Mouse (Mus musculus) gastrocnemius, postnatal 36 days (tissue): ENCODE results near the gene Sema5b. TPM values are rescaled to one million over a fixed set of nuclear protein-coding genes. Genes with fewer than 3 reads are reported as not detected.

ENCODE experiments used
- DNase-seq, 2 experiments: peaks; one replicate each; pipeline ENCODE4 v3.0.0; 2022
- intact Hi-C: fragments of 180-260 bp; cut with DNase I; formaldehyde crosslinking; loops from one replicate; pipeline ENCODE4 v1.15.1; 2025
- total RNA-seq, 2 experiments: library from RNA; stranded (reverse); gene quantifications; 2 replicates each; pipeline ENCODE4 v1.2.3; 2021

Sema5b gene
- total RNA-seq, 2 experiments from 2014 or later: 0.44 to 0.56 TPM

GRCm38 (mm10) chr16:35588731-35589151 lies 47.8 kb downstream of the Sema5b start:
- DNase-seq: no peak
- intact Hi-C loops: no loop called here

DNA sequence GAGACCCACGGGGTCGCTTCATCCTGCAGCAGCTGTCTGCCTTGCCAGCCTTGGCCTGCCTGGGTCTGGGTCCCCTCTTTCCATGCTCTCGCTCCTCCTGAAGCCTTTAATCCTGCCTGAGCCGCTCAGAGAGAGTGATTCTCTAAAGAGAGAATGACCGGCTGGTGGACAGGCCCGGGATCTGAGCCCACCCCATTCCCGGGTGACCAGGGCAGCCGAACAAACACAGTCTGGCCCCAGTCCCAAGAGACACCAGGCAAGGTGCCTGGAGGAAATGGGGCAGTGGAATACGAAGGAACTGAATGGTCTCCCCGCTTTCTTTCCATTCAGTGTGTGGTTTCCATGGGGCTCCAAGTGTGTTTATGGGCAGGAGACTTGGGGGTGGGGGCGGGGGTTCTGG lies 50.8 kb downstream of the Sema5b start:
- no peak for DNase-seq
- intact Hi-C loops: no loop called here

DNA sequence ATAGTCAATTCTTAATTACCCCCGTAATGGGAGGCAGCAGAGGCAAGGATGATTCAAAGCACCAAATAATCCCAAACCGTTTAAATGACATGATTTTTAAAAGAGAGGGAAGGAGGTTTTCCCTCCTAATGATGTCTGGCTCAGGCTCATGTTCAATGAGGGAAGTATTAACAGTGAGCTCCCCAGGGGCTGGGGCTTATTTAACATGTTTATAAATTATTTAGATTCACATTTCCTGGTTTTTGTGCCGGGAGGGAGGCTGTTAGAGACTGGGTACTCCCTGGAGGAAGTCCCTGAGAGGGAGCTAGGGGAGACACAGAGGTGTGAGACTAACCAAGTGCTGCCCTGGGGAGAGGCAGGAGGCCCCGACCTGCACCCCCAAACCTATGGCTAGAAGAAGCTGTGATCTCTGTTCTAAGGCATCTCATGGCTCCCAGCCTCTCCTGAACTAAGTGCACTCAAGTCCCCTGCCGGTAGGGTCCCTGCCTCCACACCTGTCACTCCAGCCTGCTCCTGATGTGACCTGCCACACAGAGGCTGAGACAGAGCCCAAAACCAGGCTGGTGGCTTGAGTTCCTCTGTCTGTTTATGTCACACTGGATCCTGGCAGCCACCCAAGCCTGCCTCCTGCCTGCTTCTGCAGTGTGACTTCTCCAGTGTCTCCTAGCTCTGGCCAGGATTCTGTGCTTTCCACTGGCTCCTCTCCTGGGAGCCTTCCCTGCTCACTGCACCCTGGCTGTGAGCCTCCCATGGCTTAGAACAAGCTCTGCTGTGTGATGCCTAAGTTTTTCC lies 51.5 kb downstream of the Sema5b start:
- intact Hi-C loops: no loop called here
- DNase-seq: peak in 1 of 2 experiments; percentile 38

DNA sequence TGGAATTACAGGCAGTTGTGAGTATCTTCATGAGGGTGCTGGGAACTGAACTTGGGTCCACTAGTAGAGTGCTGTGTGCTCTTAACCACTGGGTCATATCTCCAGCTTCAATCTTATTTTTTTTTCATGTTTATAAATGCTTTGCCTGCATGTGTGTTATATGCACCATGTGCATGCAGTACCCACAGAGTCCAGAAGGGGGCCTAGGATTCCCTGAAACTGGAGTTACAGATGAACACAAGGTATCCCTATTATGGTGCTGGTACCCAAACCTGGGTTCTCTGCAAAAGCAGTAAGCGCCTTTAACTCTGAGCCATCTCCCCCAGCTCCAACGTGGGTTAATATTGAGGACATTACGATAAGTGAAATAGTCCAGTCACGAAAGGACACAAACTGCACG lies 52.5 kb downstream of the Sema5b start:
- intact Hi-C loops: no loop called here
- no peak for DNase-seq

- intact Hi-C loops: no loop called here
These were observed 55.3 kb downstream of the Sema5b start for GRCm38 (mm10) chr16:35596241-35596640.

DNA sequence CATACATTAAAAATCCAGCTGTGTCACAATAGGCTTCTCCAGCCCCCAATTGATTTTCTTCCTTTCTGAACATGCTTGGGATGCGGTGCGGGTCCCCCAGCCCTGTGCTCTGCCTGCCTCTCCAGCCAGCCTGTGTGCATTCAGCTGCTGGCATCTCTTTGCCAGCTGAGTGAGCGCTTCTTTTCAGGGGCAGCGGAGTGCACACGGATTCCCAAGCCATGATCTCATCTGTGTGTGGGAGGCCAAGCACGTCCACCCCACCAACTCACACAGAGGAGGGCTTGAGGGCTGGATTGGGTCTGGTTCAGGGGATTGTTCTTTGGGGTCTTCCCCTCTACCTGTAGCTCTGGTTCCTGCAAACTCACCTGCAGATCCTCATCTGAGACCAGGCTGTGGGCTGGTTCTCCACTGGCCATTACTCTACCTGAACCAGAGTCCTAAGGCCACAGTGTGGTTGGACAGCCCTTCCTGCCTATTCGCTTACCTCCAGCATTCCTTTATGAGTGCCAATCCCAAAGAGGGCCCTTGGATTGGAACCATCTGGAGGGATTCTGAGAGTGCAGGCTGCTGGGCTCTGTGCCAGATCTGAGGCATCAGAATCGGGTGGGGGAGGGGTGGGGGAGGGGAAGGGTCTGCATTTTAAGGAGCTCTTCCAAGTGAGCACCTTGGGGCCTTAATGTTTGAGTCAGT lies 55.9 kb downstream of the Sema5b start:
- DNase-seq: no peak
- intact Hi-C loops: no loop called here

More at GRCm38 (mm10) chr16:35596241-35596640, 55.3 kb downstream of the Sema5b start:
- no peak for DNase-seq

DNA sequence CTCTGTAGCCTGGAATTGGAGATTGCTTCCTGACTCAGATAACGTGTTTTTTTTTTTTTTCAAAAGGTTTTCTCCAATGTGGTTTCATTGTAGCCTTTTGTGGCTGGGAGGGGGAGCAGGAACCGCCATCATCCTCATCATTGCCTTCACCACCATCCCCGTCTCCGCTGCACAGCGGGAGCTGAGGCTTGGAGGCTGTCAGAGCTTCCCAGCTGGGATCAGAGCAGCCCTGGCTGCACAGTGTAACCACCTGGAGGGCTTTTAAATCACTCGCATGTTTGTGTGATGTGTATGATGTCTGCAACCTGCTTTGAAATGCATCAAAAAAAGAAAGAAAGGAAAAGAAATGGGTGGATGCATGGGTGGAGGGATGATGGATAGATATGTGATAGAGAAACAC lies 57.0 kb downstream of the Sema5b start:
- DNase-seq: no peak
- intact Hi-C loops: no loop called here

GRCm38 (mm10) chr16:35598802-35599201 lies 57.9 kb downstream of the Sema5b start:
- no peak for DNase-seq
- intact Hi-C loops: no loop called here

- intact Hi-C loops: no loop called here
- no peak for DNase-seq
These were observed 59.3 kb downstream of the Sema5b start for GRCm38 (mm10) chr16:35600282-35600681.

DNA sequence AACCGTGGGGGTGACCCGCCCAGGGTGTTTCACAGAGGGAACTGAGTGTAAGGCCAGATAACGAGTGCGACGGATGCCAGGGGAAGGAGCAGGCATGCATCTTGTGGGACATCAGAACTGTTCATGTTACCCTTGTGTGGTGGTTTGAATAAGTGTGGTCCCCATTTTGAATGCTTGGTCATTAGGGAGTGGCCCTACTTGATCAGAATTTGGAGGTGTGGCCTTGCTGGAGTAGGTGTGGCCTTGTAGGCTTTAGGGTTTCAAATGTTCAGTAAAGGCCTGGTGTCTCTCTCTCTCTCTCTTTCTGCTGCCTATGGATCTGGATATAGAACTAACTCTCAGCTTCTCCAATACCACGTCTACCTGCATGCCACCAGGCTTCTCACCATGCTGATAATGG lies 60.5 kb downstream of the Sema5b start:
- intact Hi-C loops: no loop called here

GRCm38 (mm10) chr16:35602529-35602928 lies 61.6 kb downstream of the Sema5b start:
- intact Hi-C loops: no loop called here
- no peak for DNase-seq

More for the DNA sequence above, 60.5 kb downstream of the Sema5b start:
- DNase-seq: no peak

DNA sequence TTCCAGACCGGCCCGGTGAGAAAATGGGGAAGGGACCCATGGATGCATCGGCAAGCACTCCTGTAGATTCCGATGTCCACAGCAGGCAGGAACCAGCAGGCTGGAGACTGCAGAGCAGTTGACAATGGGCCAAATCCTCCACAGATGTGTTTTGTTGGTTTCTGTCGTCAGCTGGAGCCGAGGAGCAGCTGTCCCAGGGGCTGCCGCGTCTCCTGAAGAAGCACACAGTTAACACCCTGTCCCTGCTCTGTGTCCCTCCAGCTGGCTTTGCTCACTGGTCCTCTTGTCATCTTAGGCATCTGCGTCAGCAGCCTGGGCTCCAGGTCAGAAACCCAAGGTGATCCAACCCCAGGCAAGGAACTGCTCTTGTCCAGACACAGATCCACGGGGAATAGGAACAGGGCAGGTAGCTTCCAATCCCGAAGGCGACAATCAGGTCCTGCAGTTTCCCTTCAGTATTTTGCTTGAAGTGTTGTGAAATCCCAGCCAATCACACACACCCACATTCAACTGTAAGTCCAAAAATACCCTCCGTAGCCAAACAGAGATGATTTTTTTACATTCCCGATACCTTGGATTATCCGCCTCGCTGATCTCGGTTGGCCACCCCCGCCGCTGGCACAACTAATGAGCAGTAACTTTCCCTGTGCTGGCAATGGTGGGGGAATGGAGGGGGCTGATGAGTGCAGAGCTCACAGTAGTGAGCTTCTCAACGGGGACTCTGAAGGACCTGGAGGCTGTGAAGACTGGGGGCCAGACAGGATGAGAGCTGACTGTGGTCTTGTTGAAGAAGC lies 63.0 kb downstream of the Sema5b start:
- DNase-seq: peak in 1 of 2 experiments; percentile 11
- intact Hi-C loops: no loop called here

DNA sequence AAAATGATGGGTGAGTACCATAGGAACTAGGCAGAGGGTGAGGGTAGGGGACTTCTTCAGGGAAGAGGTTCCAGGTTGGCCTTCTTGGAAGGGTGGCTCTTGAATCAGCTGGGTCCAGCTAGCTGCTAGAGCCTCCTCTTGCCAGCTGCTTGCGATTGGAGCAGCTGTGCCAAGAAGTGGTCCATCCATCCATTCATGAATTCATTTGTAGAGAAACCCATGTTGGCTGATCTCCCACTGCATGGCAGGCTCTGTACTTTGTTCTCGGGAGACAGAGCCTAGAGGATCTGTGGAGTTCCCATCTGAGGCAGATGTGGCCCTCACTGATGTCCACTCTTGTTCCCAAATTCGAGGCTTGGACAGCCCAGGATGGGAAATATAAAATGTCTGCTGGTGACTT lies 66.3 kb downstream of the Sema5b start:
- intact Hi-C loops: no loop called here
- no peak for DNase-seq

GRCm38 (mm10) chr16:35608244-35608643 lies 67.3 kb downstream of the Sema5b start:
- intact Hi-C loops: no loop called here
- DNase-seq: no peak

GRCm38 (mm10) chr16:35609561-35609960 lies 68.6 kb downstream of the Sema5b start:
- DNase-seq: no peak
- intact Hi-C loops: no loop called here

- intact Hi-C loops: no loop called here
These were observed 73.2 kb downstream of the Sema5b start for GRCm38 (mm10) chr16:35613851-35614804.

DNA sequence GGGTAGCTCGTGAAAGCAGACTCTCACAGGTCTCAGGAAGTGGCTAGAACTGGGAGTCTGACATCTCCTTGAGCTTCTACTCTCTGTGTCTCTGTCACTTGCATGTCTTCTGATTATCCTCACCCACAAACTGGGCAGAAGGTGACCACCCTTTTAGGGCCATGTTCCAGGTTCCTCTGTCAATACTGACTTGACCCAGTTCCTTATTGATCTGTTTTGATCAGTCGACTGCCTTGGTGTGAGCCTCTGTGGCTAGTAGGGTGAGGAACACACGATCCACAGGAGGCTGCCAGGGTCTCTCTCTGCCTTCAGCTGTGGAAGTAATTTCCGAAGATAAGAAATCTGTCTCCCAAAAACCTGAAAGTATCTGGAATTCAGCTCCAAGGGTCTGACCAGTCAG lies 76.8 kb downstream of the Sema5b start:
- intact Hi-C loops: no loop called here
- no peak for DNase-seq

More at GRCm38 (mm10) chr16:35613851-35614804, 73.2 kb downstream of the Sema5b start:
- DNase-seq: no peak

DNA sequence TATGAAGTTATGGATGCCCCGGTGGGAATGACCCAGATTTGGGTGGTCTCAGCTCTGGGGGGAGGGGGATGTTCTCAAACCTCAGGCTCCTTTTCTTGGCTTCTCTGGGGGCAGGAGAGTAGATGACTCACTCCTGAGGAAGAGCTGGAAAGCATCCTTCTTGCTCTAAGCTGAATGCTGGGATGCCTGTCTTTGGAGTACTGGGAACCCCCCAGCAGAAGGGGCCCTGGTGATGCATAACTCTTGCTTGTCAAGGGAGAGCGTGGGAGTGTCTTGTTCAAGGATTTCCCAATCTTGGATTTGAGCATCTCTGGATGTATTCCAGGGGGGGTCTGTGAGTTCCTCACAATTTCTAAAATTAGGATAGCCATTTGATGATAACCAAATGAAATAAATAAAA lies 82.1 kb downstream of the Sema5b start:
- intact Hi-C loops: no loop called here
- DNase-seq: no peak

DNA sequence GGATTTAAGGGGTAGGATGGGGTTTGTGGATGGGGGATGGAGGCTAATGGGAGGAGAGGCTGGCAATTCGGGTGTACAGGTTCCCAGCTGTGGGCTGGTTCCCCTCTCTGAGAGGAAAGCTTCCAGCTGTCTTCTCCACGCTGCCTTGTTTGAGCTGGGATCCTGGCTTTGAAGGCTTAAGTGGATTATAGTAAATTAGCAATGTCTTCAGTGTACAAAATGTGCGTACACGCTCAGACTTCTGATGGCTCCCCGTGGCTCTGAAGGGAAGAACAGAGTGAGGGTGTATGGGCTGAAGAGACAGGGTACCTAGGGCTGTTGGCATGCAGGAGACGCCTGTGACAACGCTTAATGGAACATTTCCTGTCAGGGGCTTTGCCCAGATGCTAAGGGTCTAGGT lies 83.0 kb downstream of the Sema5b start:
- intact Hi-C loops: no loop called here

DNA sequence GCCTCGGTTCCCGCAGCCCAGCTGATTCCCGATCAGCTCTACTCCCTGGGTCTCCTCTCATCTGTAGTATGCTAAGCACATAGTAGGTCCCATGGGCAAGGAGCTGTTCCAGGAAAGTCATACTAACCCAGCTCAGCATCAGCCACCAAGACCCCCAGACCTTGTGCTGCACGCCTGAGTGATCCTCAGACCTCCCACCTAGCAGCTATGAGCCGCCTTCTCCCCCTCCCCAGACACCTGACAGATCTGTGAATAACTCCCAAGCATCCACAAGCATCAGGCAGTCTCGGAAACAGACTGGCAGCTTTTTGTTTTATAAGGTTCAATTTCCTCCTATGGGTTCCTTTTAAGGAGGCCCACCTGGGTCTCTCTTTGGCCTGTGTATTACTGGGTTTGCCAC lies 83.9 kb downstream of the Sema5b start:
- DNase-seq: no peak
- intact Hi-C loops: loop anchor here (5.0 kb wide), 1 partner anchor 203 kb away; no protein-coding TSS in a partner anchor

More for the DNA sequence above, 83.0 kb downstream of the Sema5b start:
- DNase-seq: no peak
